Mouse (Mus musculus): ENCODE measurements at regions not wholly inside any gene's neighbourhood (a gene's known extent, or its start where the extent isn't known, plus 50 kb on each side); places are given as distances from the start of the nearest gene placed in this dataset.

DNA sequence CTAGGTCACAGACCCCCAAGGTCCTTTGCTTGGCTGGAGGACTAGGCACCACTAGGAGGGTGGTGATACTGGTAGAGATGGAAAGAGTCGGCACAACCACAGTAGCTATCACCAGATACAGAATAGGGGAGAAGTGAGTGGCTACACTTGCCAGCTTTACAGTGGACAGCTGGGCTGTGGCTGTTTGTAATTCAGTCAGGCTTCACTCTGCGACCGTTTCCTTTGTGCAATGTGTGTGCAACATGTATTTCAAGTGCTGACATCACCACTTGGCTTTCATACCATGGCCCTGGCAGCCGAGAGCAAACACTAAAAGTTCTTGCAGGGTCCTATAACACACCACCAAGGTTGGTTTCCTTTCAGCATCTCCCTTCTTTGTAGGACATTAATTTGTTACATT lies 181.7 kb upstream of the Egln3 start:
- TF ChIP-seq CTCF (IDR thresholded peaks at IDR 0.05; ENCODE audit: low read depth) = no peak
- TF ChIP-seq EP300 (IDR thresholded peaks at IDR 0.05; ENCODE audit: low read depth) = no peak
